10 mouse cellular contexts compared by ENCODE assay signal in genomic region chr5:84281290-84282017, GRCm38 (mm10).
DNase-seq lines count a peak whose midpoint lies in the region; ATAC-seq lines count a peak whose summit lies in the region.
"Had no signal": no experiment of that assay in that cellular context is flagged by ENCODE, and none has a peak within 500 bp of the region (broad histone marks: within the 10 kb centered on the region; RNA-seq: fewer than 3 reads in every experiment).

No protein-coding gene starts in this region.

- peaks cover 8% of the 10 kb centered on the region for H3K4me1 ChIP-seq in forebrain, embryonic 13.5 days
- H3K4me1 ChIP-seq in midbrain, embryonic 10.5 days, result peaks cover 25% of the 10 kb centered on the region
- no peaks in the 10 kb centered on the region for H3K4me1 ChIP-seq in heart, embryonic 11.5 days (ENCODE audit: control insufficient read depth, insufficient read depth, low read length)

- H3K9ac ChIP-seq in forebrain, embryonic 13.5 days, result no peak overlapping the region
- H3K9ac ChIP-seq in heart, embryonic 11.5 days (ENCODE audit: low read depth, low read length), result no peak overlapping the region
- H3K9ac ChIP-seq: lung, embryonic 14.5 days had no signal

- H3K4me2 ChIP-seq in forebrain, embryonic 13.5 days, result peak overlapping the region; percentile 50
- no peak overlapping the region for H3K4me2 ChIP-seq in heart, embryonic 11.5 days
- H3K4me2 ChIP-seq: lung, embryonic 14.5 days had no signal

- peak; percentile 87 for ATAC-seq in forebrain, embryonic 13.5 days
- no peak for ATAC-seq in heart, embryonic 11.5 days (replicated peaks; ENCODE audit: insufficient number of reproducible peaks, low FRiP score, low TSS enrichment)

- no peaks in the 10 kb centered on the region for H3K9me3 ChIP-seq in forebrain, embryonic 13.5 days (replicated peaks)
- no peaks in the 10 kb centered on the region for H3K9me3 ChIP-seq in midbrain, embryonic 10.5 days (replicated peaks)
- H3K9me3 ChIP-seq in heart, embryonic 11.5 days (replicated peaks; ENCODE audit: control insufficient read depth, low read length), result no peaks in the 10 kb centered on the region

- H3K27ac ChIP-seq in forebrain, embryonic 13.5 days, result peak overlapping the region; percentile 41
- peak overlapping the region; percentile 46 for H3K27ac ChIP-seq in midbrain, embryonic 10.5 days (replicated peaks)
- no peak overlapping the region for H3K27ac ChIP-seq in heart, embryonic 11.5 days (ENCODE audit: low read depth, low read length)

- H3K36me3 ChIP-seq in forebrain, embryonic 13.5 days (ENCODE audit: poor library complexity, severe bottlenecking), result no peaks in the 10 kb centered on the region
- no peaks in the 10 kb centered on the region for H3K36me3 ChIP-seq in midbrain, embryonic 10.5 days
- no peaks in the 10 kb centered on the region for H3K36me3 ChIP-seq in heart, embryonic 11.5 days (ENCODE audit: control insufficient read depth, insufficient read depth, low read length)

- intact Hi-C loops in left cerebral cortex, postnatal 4 days (cut with DNase I), result loop anchor here (10.0 kb wide), 1 partner anchor 133 kb away; the partner anchor contains the start of gene Epha5
- intact Hi-C loops in left cerebral cortex, postnatal 25 days (cut with DNase I), result no loop called here

- peak overlapping the region; percentile 18 for H3K4me3 ChIP-seq in forebrain, embryonic 13.5 days
- peak overlapping the region; percentile 40 for H3K4me3 ChIP-seq in midbrain, embryonic 10.5 days
- H3K4me3 ChIP-seq in heart, embryonic 11.5 days (ENCODE audit: low read depth, low read length), result no peak overlapping the region

- H3K27me3 ChIP-seq in forebrain, embryonic 13.5 days, result no peaks in the 10 kb centered on the region
- H3K27me3 ChIP-seq in midbrain, embryonic 10.5 days (ENCODE audit: low read depth, poor library complexity, severe bottlenecking), result peaks cover 18% of the 10 kb centered on the region; the same call in 1 of the 2 replicates
- no peaks in the 10 kb centered on the region for H3K27me3 ChIP-seq in heart, embryonic 11.5 days (ENCODE audit: control insufficient read depth, insufficient read depth, low read length)

- 21% methylated on average over 22 of the region's 22 CpGs for WGBS in forebrain, embryonic 13.5 days
- WGBS in midbrain, embryonic 10.5 days, result 34% methylated on average over 22 of the region's 22 CpGs
- 76% methylated on average over 22 of the region's 22 CpGs for WGBS in heart, embryonic 11.5 days (ENCODE audit: insufficient replicate concordance)

- DNase-seq in left cerebral cortex, postnatal 4 days, result peak; percentile 1
- DNase-seq in left cerebral cortex, postnatal 25 days (ENCODE audit: low spot score in 2 of 2), result no peak
- DNase-seq in midbrain, embryonic 10.5 days (ENCODE audit: low spot score), result peak; percentile 36
- DNase-seq in adrenal gland, adult 18-20 months (ENCODE audit: low spot score in 2 of 2), result no peak
- DNase-seq in adrenal gland, postnatal 4 days (ENCODE audit: low spot score in 2 of 2), result no peak
- DNase-seq: kidney, adult 8-10 months; lung, embryonic 14.5 days; thymus, postnatal 14 days had no signal

Comparison
In these comparisons a context has a peak if more than half of its experiments do, and no peak if none do; other contexts are left out.
1. DNase-seq: peak in left cerebral cortex, postnatal 4 days (single experiment) and midbrain, embryonic 10.5 days (single experiment); none in left cerebral cortex, postnatal 25 days (0 of 2), adrenal gland, adult 18-20 months (0 of 2) and adrenal gland, postnatal 4 days (0 of 2).